In the genomic region with DNA sequence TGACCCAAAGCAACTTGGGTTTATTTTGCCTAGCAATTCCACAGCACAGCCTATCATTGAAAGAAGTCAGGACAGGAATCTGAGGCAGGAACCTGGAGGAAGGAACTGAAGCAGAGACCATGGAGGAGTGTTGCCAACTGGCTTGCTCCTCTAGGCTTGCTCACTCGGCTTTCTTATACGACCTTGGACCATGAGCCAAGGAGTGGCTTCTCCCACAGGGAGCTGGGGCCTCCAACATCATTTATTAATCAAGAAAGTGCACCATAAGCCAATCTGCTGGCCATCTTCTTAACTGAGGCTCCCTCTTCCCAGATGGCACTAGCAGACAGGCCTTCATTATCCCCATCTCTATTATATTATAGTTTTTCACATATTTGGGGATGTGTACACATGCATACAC, we compare ENCODE assay signal across 24 mouse cellular contexts.
"Had no signal": no experiment of that assay in that cellular context is flagged by ENCODE, and none has a peak within 500 bp of the region (broad histone marks: within the 10 kb centered on the region; RNA-seq: fewer than 3 reads in every experiment).

No protein-coding gene starts in this region.

- H3K36me3 ChIP-seq: embryonic facial prominence, embryonic 10.5 days; embryonic facial prominence, embryonic 12.5 days; embryonic facial prominence, embryonic 13.5 days; embryonic facial prominence, embryonic 15.5 days; forebrain, embryonic 10.5 days; forebrain, embryonic 12.5 days; forebrain, embryonic 15.5 days had no signal

- H3K27ac ChIP-seq: embryonic facial prominence, embryonic 10.5 days; embryonic facial prominence, embryonic 12.5 days; embryonic facial prominence, embryonic 13.5 days; embryonic facial prominence, embryonic 15.5 days; forebrain, embryonic 10.5 days; forebrain, embryonic 12.5 days; forebrain, embryonic 13.5 days; forebrain, embryonic 15.5 days; heart, adult 2 months had no signal

- H3K4me1 ChIP-seq: embryonic facial prominence, embryonic 10.5 days; embryonic facial prominence, embryonic 12.5 days; embryonic facial prominence, embryonic 13.5 days; embryonic facial prominence, embryonic 15.5 days; forebrain, embryonic 10.5 days; forebrain, embryonic 12.5 days; forebrain, embryonic 13.5 days had no signal

- H3K4me3 ChIP-seq: embryonic facial prominence, embryonic 10.5 days; embryonic facial prominence, embryonic 12.5 days; embryonic facial prominence, embryonic 13.5 days; embryonic facial prominence, embryonic 15.5 days; erythroblast, embryonic 14.5 days; forebrain, embryonic 10.5 days; forebrain, embryonic 12.5 days; forebrain, embryonic 13.5 days; forebrain, embryonic 15.5 days; heart, adult 2 months had no signal

- H3K27me3 ChIP-seq: embryonic facial prominence, embryonic 12.5 days; embryonic facial prominence, embryonic 13.5 days; embryonic facial prominence, embryonic 15.5 days; forebrain, embryonic 12.5 days; forebrain, embryonic 13.5 days; forebrain, embryonic 15.5 days had no signal

- DNase-seq: cerebellum, adult 2 months; cerebellum, adult 8-10 months; cerebellum, adult 9-10 months; cerebellum, adult 9-11 months; cerebellum, postnatal 10 days; cerebellum, postnatal 14 days; cerebellum, postnatal 25 days; cerebellum, postnatal 36 days; embryo, embryonic 11 days; forebrain, postnatal 0 days; gastrocnemius, postnatal 10 days; gastrocnemius, postnatal 14 days; heart, adult 11 months; heart, adult 18-20 months; heart, adult 2 months had no signal
